Mouse (Mus musculus) right cerebral cortex, postnatal 10 days (tissue): ENCODE data around the gene Nxpe5.
"Not testable (repeated sequence)": the region's sequence is repeated elsewhere in the genome, so short reads cannot be mapped to it uniquely, and the experiment has no call there.

Experiments
- DNase-seq, 2 experiments: peaks; one replicate each; pipeline ENCODE4 v3.0.0; 2021; ENCODE audit warnings: low spot score in 2 of 2

Nxpe5 gene

DNA sequence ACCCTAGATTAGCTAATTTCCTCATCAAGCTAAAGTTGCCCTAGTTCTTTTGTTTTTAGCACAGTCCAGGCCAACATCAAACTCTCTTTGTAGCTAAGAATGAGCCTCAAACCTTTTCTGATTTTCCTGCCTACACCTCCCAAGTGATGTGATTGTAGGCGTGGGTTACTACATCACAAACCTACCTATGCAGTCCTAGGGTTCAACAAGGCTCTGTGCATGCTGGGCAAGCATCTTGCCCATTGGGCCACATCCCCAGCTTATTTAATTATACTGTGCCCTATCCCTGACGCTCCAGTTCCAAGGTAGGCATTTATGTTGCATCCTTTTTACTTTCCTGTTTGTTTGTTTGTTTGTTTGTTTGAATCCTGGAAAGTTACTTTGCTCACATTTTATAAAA lies at the start of gene Nxpe5:
Gene Nxpe5, plus strand, starts transcription at position 199 of the 400 bp plus-strand sequence.
- no peak for DNase-seq

DNA sequence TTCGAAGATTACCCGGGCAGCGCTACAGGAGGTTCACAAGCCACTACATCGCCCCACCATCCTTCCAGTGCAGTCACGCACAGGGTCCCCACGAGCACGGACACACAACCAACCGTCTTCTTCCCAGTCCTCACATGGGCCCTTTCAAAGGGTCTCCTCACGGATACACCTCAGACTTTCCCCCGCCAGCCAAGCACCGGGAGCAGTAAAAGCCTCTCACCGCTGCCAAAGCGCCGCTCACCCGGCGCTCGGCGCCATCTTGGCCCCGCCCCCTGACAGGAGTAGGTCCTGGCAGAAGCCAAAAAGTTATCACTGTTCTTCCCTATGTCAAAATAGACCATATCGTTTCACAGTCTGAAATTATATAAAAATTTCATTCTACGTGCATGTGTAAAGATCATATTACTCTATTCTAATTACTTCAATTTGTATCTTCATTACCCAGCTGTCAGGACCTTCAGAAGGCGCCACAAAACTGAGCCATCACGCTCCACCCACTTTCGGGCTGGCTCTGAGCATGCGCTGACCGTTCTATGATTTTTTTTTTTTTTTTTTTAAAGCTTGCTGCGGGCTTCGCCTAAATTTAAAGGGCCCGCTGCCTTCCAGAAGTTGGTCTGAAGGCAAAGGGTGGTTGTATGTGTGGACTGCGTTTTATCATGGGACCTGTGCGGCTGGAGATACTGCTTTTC lies 38.6 kb upstream of the Nxpe5 start, which contains the start of the genes Taf6 and Cnpy4:
Gene Taf6, minus strand, starts transcription at position 502 of the 689 bp plus-strand sequence.
Gene Cnpy4, plus strand, starts transcription at position 536 of the 689 bp plus-strand sequence.
- peak; percentile 89 to 90 for DNase-seq

DNA sequence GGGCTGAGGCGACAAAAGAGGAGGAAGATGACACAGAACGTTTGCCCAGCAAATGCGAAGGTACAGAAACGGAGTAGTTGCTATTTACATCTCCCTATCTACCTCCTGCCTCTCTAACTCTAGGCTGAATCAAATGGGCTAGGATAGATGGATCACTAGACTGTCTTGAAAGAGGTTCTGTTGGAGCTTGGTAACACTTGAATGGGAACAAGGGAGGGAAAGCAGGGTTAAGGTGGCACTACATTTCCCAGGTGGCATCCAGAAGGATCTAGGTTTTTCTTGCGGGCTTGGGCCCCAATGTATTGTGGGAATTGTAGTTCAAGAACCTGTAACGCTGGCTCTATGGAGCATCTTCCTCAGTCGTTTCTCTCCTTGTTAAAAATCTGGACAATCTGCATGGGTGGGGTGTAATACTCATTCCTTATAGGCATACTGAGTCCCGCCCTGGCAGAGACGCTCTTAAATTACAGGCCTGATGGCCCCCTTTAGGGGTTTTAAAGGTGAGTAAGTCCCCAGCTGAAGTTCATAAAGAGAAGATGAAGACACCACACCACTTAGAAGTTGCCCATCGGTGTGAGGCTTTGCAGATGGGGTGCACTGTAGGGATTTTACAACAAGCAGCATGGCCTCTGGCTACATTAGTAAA lies 37.9 kb upstream of the Nxpe5 start:
- peak; percentile 83 to 91 for DNase-seq

DNA sequence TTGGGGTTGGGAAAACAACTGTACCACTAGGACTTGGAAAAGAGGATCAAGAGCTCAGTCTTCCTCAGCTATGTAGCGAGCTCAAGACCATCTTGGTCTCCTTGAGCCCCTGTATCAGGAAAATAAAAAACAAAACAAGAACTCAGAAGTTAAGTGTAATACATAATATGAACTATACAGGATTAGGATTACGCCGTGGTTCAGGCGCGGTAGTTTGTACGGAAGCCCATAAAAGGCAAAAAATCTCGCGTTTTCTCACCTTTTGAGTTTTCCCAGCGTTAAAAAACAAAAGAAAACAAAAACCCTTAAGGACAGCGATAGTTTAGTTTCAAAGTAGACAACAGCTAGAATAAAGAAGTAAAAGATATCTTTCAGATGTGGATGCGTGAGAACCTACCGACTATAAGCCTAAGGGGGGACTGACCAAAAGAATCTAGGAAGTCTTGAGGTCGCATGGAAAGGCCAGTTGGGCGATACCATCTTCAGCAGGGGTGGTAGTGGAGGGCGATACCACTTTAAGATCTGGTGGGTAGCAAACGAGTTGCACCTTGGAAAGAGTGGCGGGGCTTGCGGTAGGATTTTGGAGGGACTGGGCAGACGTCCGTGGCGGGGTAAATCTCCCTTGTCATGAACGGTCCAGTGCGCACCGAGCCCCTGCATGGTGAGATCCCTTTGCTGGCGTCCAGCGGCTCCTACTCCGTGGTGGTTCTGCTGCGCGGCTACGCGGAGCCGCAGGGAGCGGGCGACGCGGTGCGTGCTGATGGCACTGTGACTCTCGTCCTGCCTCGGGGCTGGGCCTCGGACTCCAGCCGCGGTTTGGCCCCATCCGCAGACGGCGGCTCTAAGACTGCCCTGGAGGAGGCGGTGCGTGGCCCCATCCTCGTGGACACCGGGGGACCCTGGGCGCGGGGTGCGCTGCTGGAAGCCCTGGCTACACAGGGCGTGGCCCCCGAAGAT lies 31.6 kb upstream of the Nxpe5 start, which contains the start of gene Mblac1:
Gene Mblac1, plus strand, starts transcription at position 544 of the 957 bp plus-strand sequence.
- peak; percentile 83 to 84 for DNase-seq

DNA sequence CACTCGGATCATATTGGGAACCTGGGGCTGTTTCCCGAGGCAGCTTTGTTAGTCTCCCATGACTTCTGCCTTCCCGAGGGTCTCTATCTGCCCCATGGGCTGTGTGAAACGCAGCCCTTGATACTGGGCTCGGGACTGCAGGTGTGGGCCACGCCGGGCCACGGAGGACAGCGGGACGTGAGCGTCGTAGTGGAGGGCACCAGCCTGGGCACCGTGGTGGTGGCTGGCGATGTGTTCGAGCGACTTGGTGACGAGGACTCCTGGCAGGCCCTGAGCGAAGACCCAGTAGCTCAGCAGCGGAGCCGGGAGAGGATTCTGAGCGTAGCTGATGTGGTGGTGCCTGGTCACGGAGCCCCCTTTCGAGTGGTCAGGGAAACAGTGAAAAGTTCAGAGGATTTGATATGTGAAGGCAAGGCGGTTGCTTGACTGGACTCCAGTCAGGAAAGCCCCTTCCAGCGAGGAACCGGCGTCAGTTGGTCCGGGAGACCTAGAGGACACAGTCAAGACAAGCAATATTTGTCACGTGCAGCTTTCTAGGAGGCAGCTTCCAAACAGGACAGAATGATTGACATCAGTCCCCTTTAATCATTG lies 30.8 kb upstream of the Nxpe5 start:
- peak; percentile 56 to 58 for DNase-seq

DNA sequence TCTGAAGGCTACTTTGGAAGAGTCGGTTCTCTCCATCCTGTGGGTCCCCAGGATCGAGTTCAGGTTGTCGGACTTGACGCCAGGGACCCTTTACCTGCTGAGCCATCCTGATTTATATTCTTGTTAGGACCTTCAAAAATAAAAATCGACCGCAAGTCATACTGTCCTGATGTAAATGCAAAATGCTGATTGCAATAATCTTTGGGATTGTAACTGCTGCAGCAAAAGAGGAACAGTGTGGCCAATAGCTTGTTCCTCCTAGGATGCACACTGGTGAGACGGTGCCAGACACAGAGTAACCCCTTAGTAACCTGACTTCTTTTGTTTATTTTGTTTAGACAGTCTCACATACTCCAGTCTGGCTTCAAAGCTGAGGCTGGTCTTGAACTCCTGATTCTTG lies 30.2 kb upstream of the Nxpe5 start:
- peak in 1 of 2 experiments; percentile 20 for DNase-seq

DNA sequence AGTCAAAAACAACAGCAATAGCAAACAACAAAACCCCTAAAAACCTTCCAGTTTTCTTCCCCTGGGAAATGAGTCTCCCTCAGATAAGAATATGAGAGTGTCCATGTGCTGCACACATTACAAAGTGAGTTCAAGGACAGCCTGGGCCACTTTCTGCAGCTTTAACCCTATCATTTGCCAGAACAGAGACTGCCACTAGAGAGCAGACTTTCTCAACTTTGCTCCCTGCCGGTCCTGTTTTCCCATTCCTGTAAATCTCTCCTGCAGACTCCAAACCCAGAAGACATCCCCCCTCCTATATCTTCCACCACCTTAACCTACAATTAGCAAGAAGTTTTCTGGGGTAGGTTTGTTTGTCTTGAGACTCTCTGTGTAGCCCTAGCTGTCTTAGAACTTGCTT lies 26.1 kb upstream of the Nxpe5 start:
- DNase-seq, result no peak

DNA sequence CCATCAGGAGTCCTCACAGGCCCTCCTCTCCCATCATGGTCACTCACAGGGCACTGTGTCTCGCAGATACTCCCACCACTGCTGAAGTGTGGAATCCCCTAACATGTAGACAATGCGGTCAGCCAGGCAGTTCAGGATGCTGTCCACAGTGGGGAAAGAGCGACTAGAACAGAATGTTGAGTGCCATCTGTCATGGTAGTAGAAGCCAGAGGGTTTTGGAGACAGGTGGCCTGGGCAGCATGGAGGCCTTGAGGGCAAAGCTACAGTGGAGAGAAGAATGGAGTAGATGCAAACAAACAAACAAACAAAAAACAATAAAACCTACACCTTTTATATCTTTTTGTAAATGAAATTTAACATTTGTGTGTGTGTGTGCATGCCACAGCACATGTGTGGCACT lies 23.6 kb upstream of the Nxpe5 start:
- DNase-seq, result no peak

DNA sequence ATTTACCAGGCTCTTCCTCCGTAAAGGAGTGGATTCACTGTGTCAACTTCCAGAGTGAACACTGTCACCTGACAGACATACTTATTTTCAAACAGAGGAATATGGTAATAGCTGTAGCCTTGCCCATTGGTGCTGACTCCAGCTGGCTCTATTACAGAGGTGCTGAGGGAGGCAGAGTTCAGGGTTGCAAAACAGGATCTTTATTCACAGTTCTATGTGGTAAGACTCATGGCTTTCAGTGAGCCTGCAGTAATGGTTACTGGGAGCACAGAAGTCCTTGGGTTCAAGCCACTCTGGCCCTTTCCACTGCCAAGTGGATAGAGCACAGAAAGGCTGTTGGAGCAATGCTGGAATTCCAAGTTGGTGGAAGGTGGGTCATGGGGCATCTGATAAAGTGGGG lies 18.4 kb upstream of the Nxpe5 start:
- DNase-seq, result no peak

DNA sequence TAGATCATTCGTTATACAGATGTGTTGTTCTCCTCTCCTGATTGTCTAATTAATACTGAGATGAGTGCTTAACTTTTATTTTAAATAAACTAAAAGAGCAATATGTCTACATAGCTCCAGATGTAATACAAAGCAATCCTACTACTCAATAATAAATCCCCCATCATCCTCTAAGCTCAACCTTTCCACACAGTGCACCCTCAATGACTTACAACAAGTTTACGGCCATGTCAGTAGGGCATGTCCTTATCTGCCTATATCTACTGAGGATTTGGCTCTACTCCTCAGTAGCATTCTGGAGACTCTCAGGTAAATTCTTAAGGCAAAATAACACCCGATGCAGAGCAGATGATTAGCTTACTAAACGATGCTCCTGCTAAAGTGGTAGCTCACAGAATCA lies 17.8 kb upstream of the Nxpe5 start:
- no peak for DNase-seq

DNA sequence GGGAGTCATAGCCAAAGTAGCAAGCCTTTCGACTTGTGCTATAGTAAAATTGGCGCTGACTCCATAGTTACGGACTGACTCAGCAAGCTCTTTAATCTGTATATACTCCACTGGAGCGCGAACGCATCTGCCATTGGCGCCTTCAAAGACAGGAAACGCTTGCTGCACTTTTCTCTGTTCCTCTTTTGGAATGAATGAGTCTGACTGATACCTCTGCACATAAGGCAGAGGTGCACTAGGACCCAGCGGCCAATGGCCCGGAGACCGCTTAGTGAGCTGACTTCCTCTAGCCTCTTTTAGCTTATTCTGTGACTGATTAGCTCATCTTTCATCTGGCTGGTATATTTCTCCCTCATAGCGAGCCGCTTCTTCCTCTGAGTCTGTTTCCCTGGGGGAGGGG lies 9.1 kb upstream of the Nxpe5 start:
- not testable (repeated sequence) for DNase-seq

DNA sequence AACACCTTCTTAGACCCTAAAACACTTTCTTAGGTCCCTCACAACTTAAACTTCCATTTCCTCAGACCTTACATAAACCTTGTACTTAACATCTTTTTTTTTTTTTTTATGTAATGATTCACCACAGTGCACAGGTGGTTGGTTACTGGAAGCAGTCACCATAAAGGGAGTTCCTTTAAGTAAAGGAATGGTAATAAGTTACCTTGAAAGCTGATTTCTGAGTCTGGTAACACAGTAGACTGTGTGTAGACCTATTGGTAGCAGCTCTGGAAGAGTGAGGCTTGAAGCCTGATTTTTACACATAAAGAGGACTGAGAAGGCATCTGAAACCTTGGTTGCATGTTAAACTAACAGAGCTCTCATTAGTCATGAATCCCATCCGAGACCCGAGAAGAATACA lies 5.8 kb upstream of the Nxpe5 start:
- DNase-seq, result no peak

DNA sequence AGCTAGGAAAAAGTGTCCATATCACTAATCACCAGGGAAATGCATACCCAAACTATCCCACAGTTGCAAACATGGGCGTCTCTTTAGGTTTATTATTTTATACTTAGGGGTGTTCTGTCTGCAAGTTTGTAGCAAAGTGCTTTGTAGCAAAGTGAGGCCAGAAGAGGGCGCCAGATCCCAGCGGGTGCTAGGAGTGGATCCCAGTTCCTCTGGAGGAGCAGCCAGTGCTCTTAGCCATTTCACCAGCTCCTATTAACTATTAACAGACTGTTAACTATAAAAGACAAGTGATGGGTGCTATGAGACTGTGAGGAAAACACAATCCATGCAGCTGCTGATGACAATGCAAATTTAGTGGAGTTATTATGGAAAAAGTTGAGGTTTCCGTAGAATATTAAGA lies 3.6 kb upstream of the Nxpe5 start:
- DNase-seq, result peak; percentile 73 to 89

DNA sequence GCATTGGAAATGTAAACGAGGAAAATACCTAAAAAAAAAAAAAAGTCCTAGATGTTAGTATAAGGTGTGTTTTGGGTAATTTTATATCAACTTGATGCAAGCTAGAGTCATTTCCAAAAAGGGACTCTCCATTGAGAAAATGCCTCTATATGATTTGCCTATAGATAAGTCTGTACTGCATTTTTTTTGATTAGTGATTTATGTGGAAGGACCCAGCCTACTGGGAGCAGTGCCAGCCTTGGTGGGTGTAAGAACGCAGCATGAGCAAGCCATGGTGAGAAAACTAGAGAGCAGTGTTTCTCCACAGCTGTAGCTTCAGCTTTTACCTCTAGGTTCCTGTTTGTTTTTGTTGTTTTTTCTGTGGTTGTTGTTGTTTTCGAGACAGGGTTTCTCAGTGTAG lies 2.4 kb upstream of the Nxpe5 start:
- DNase-seq, result peak; percentile 38 to 51

DNA sequence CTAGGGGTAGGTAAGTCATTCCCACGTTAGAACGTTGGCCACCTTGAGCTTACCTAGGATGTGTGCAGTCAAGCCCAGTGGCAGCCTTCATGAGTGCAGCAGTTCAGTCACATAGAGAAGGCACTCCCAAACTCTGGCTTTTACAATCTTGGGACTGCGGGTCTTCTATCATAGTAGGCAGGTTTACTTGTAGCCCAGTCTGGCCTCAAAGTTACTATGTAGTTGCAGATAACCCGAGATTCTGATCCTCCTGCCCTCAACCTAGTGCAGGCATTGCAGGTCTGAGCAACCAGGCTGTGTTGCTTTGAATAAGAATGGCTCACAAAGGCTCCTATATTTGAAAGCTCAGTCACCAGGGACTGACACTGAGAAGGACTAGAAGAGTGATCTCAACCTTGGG lies 793 bp downstream of the Nxpe5 start:
- no peak for DNase-seq

DNA sequence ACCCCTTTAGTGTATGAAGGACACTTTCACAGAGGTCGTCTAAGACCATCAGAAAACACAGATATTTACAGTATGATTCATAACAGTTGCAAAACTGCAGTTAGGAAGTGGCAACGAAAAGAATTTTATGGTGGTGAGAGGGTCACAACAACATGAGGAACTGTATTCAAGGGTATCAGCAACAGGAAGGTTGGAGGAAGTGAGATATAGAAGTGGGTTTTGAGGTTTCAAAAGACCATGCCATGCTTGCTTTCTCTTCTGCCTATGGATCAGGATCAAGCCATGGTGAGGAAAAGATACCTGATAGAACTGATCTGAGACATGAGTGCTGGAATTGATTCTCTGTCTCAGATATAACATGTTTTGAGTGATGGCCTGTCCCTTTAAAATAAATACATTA lies 1.7 kb downstream of the Nxpe5 start:
- DNase-seq, result no peak

DNA sequence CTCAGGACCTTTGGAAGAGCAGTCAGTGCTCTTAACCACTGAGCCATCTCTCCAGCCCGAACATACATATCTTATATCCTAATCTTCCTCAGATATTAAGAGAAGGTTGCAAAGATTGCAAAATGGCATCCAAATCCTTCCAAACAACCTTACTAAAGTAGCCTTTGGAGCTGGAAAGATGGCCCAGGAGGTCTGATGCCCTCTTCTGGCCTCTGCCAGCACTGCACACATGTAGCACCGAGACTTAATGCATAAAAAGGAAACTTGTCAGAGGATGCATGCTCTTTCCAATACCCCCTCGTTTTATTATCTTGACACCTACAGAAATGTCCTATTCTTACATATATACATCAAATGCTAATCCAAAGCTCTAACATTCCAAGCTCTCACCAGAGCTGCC lies 2.3 kb downstream of the Nxpe5 start:
- DNase-seq, result peak in 1 of 2 experiments; percentile 34

DNA sequence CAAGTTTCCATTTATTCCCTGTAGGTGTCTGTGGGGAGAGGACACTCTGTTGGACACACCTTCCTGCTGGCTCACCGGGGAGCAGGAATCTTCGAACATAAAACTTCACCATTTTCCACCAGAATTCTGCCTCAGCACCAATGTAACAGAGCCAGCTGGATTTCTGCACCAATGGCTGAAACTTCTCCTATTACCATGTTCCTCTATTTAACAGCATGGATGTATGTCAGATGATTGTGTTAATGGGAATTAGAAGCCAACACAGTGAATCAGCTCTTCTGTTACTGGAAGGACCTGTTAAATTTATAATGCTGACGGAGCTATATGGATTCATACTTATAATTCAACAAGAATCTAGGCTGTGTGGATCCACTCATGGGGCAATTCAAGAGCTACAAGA lies 3.8 kb downstream of the Nxpe5 start:
- no peak for DNase-seq

DNA sequence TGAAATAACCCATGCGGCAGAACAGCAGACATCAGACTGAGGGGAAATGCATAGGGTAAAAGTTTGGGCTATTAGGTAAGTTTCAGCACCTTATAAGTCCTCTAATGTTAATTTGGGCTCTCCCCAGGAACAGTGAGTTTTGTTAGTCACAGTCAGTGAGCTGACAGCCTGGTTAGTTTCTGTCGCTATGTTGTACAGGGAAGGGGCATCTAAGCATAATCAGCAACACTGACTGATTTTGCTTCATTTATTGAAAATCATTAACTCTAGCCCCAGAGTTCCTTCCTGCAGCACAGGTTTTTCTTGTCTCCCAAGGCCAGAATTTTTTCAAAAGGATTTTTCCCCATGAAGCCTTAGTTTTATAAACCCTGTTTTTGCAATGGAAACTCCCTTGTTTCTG lies 8.1 kb downstream of the Nxpe5 start:
- no peak for DNase-seq

DNA sequence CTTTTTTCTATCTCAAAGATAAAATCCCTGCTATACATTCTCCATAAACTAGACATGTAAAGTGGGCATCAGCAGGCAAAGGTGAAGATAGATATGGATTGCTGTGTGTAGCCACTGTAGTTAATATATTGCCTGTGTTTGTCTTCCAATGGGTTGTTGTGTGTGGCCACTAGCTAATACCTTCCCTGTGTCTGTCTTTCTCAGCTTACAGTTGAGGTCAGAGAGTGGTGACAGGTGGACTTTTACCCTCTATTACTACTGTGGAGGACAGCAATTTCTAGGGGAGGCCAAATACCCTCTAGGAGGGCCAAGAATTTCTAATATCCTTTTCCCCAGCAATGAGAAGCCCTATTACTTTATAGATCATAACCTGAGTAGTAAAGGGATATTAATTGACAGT lies 8.5 kb downstream of the Nxpe5 start:
- DNase-seq, result no peak

DNA sequence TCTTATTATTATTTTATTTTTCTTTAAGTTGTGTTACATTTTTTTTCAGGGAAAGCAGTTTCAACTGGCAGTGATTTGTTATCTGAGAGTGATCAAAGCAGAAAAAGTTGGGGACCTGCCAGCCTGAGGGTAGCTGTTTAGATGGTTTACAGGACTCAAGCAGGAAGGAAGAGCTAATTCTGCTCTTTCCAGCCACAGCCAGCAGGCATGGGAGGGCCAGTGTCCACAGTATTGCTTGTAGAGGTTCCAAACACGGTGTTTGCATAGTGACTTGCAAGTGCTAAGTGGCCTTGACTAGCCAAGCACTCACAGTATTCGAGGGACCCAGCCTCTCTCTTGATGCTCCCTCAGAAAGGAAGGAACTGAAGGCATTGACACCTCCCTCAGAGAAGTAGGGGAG lies 15.8 kb downstream of the Nxpe5 start:
- DNase-seq, result no peak

DNA sequence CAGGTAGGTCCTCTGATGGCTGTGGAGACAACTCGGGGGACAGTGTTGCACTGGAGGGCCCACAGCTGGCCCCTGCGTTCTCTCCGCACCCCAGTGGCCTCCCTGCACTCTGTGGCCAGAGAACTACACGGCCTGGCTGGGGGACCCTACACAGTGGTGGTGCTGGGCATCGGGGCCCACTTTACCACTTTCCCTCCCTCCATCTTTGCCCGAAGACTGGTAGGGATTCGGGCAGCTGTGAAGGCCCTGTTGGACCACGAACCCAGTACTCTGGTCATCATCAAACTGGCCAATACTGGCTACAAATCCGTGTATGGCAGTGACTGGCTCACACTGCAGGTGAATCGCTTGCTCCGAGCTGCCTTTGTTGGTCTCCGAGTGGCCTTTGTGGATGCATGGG lies 25.4 kb downstream of the Nxpe5 start:
- no peak for DNase-seq
